In the genomic region with DNA sequence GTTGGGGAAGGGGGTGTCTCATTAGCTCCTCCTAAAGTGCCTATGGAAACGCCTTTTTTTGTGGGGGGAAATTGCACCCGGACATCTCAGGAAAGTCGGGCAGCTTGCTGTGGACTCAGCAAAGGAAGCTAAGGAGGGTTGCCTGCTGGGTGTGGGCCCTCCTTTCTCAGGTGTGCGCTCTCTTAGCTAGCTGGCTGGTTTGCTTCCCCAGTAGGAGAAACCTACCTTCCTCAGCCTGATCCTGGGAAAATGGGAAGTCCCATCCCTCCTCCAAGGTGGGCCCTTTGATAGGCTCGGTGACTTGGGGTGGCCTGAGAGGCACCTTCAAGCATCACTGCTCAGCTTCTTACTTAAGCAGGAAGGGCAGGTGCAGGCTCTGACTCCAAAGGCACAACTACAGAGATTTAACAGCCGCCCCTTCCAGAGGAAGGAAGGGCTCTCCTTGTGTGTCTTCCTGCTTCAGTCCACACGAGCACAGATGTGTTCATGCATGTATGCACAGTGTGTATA, we compare ENCODE assay signal across 8 mouse cellular contexts. TPM values are rescaled to one million over a fixed set of nuclear protein-coding genes. Genes with fewer than 3 reads are reported as not detected.
DNase-seq lines count a peak whose midpoint lies in the region; ATAC-seq and TF ChIP-seq lines count a peak whose summit lies in the region.

No protein-coding gene starts in this region.

- peak overlapping the region; percentile 48; the same call in 1 of the 2 replicates for H3K27ac ChIP-seq in hindbrain, embryonic 14.5 days
- no peak overlapping the region for H3K27ac ChIP-seq in liver, embryonic 13.5 days

- ATAC-seq in hindbrain, embryonic 14.5 days (ENCODE audit: low FRiP score) = no peak
- ATAC-seq in liver, embryonic 13.5 days (ENCODE audit: low read depth) = no peak

- H3K27me3 ChIP-seq in E14TG2a.4 (ENCODE audit: insufficient read depth, low read length) = peaks cover 26% of the 10 kb centered on the region
- no peaks in the 10 kb centered on the region for H3K27me3 ChIP-seq in hindbrain, embryonic 14.5 days (ENCODE audit: control insufficient read depth, insufficient read depth, low read length)
- peaks cover 45% of the 10 kb centered on the region for H3K27me3 ChIP-seq in liver, embryonic 13.5 days

- WGBS in hindbrain, embryonic 14.5 days = 8% methylated on average over 7 of the region's 7 CpGs
- WGBS in liver, embryonic 13.5 days (ENCODE audit: insufficient replicate concordance) = 11% methylated on average over 7 of the region's 7 CpGs

- H3K4me3 ChIP-seq in E14TG2a.4 (replicated peaks; ENCODE audit: low read length) = peak overlapping the region; percentile 88
- peak overlapping the region; percentile 78 for H3K4me3 ChIP-seq in hindbrain, embryonic 14.5 days (replicated peaks; ENCODE audit: low read length)
- H3K4me3 ChIP-seq in liver, embryonic 13.5 days (replicated peaks) = peak overlapping the region; percentile 57

- peak overlapping the region; percentile 85 for H3K4me2 ChIP-seq in hindbrain, embryonic 14.5 days (replicated peaks)
- peak overlapping the region; percentile 68 for H3K4me2 ChIP-seq in liver, embryonic 13.5 days

- no peaks in the 10 kb centered on the region; the same call in 1 of the 2 replicates for H3K36me3 ChIP-seq in E14TG2a.4 (ENCODE audit: insufficient read depth, low read length)
- H3K36me3 ChIP-seq in hindbrain, embryonic 14.5 days (replicated peaks; ENCODE audit: control insufficient read depth, insufficient read depth) = no peaks in the 10 kb centered on the region
- H3K36me3 ChIP-seq in liver, embryonic 13.5 days = no peaks in the 10 kb centered on the region

- DNase-seq in cerebellum, adult 11-12 months = peak; percentile 35
- no peak for DNase-seq in cerebellum, postnatal 10 days
- DNase-seq in hindbrain, embryonic 14.5 days (ENCODE audit: low spot score) = no peak
- no peak for DNase-seq in liver, embryonic 13.5 days
- DNase-seq in adrenal gland, postnatal 4 days (ENCODE audit: low spot score in 2 of 2) = no peak
- DNase-seq in right cerebral cortex, postnatal 10 days (ENCODE audit: low spot score in 2 of 2) = no peak
- DNase-seq in T-cell, adult 2 months (ENCODE audit: low spot score) = no peak

- TF ChIP-seq CTCF in E14TG2a.4 (conservative IDR thresholded peaks at IDR 0.05; ENCODE audit: low read length) = no peak

- H3K9me3 ChIP-seq in E14TG2a.4 (ENCODE audit: low read length) = no peaks in the 10 kb centered on the region
- H3K9me3 ChIP-seq in hindbrain, embryonic 14.5 days (ENCODE audit: control insufficient read depth, low read length) = no peaks in the 10 kb centered on the region
- H3K9me3 ChIP-seq in liver, embryonic 13.5 days (replicated peaks) = no peaks in the 10 kb centered on the region

- peak overlapping the region; percentile 83 for H3K9ac ChIP-seq in hindbrain, embryonic 14.5 days
- peak overlapping the region; percentile 62; the same call in 1 of the 2 replicates for H3K9ac ChIP-seq in liver, embryonic 13.5 days

- peaks cover 51% of the 10 kb centered on the region for H3K4me1 ChIP-seq in E14TG2a.4 (replicated peaks; ENCODE audit: low read depth, low read length)
- H3K4me1 ChIP-seq in hindbrain, embryonic 14.5 days (replicated peaks; ENCODE audit: control insufficient read depth, insufficient read depth, low read length) = peaks cover 40% of the 10 kb centered on the region
- H3K4me1 ChIP-seq in liver, embryonic 13.5 days (replicated peaks) = peaks cover 9% of the 10 kb centered on the region; the same call in 1 of the 2 replicates

RNA-seq across cellular contexts. Expression of gene Pde9a, which starts 0.8 kb away (rescaled TPM):
- 31.1 and 32.6 TPM in 2 replicates for polyA plus RNA-seq in hindbrain, embryonic 14.5 days (2014; fragmentation: Nextera tagmentation; extraction: Ambion mirVana)
- 3.9 and 5.1 TPM in 2 replicates for polyA plus RNA-seq in liver, embryonic 13.5 days (2015; fragmentation: Nextera tagmentation; extraction: Ambion mirVana)
- total RNA-seq in adrenal gland, postnatal 4 days (2021) = 10 to 100 TPM in 1 of 2 experiments, 1 to 10 TPM in 1; 6.3 to 12.6 TPM
